Mouse (Mus musculus) cerebellum, adult 11-12 months (tissue): Measurements from ENCODE around the gene Adamts12.

Source experiments
- DNase-seq: peaks from one replicate; pipeline ENCODE4 v3.0.0; 2022

The Adamts12 gene

GRCm38 (mm10) chr15:11297960-11298359 lies 233.4 kb downstream of the Adamts12 start:
- DNase-seq: no peak

GRCm38 (mm10) chr15:11317077-11317476 lies 252.5 kb downstream of the Adamts12 start:
- DNase-seq: no peak

- no peak for DNase-seq
Measured at GRCm38 (mm10) chr15:11320481-11320880, 255.9 kb downstream of the Adamts12 start.

- DNase-seq: no peak
Measured at GRCm38 (mm10) chr15:11339467-11340180, 275.0 kb downstream of the Adamts12 start.

GRCm38 (mm10) chr15:11355865-11356264 lies 291.3 kb downstream of the Adamts12 start:
- no peak for DNase-seq

- no peak for DNase-seq
Measured at GRCm38 (mm10) chr15:11357501-11357900, 292.9 kb downstream of the Adamts12 start.

- DNase-seq: no peak
Measured at GRCm38 (mm10) chr15:11360888-11361287, 296.3 kb downstream of the Adamts12 start.

- no peak for DNase-seq
Measured at GRCm38 (mm10) chr15:11361824-11362223, 297.2 kb downstream of the Adamts12 start.

- no peak for DNase-seq
Measured at GRCm38 (mm10) chr15:11364112-11364511, 299.5 kb downstream of the Adamts12 start.

GRCm38 (mm10) chr15:11364795-11365194 lies 300.2 kb downstream of the Adamts12 start:
- DNase-seq: no peak

- no peak for DNase-seq
Measured at GRCm38 (mm10) chr15:11369572-11369971, 305.0 kb downstream of the Adamts12 start.

GRCm38 (mm10) chr15:11370477-11371085 lies 306.0 kb downstream of the Adamts12 start:
- DNase-seq: no peak

- no peak for DNase-seq
Measured at GRCm38 (mm10) chr15:11379431-11380086, 315.0 kb downstream of the Adamts12 start.

- no peak for DNase-seq
Measured at GRCm38 (mm10) chr15:11380087-11380530, 315.5 kb downstream of the Adamts12 start.

- no peak for DNase-seq
Measured at GRCm38 (mm10) chr15:11380616-11381015, 316.0 kb downstream of the Adamts12 start.

- DNase-seq: no peak
Measured at GRCm38 (mm10) chr15:11382585-11382984, 318.0 kb downstream of the Adamts12 start.

- no peak for DNase-seq
Measured at GRCm38 (mm10) chr15:11383796-11384195, 319.2 kb downstream of the Adamts12 start.

GRCm38 (mm10) chr15:11392903-11393302 lies 328.3 kb downstream of the Adamts12 start:
- DNase-seq: no peak

GRCm38 (mm10) chr15:11396421-11396820 lies 331.8 kb downstream of the Adamts12 start:
- no peak for DNase-seq
